Mouse (Mus musculus): ENCODE results near the gene Sntb2. TPM values are rescaled to one million over a fixed set of nuclear protein-coding genes. Genes with fewer than 3 reads are reported as not detected.
"Not testable (repeated sequence)": the region's sequence is repeated elsewhere in the genome, so short reads cannot be mapped to it uniquely, and the experiment has no call there.

The Sntb2 gene
- 10 to 100 TPM; 11.9 to 13.0 TPM for total RNA-seq (2021)
- long read RNA-seq, experiment 1, full-length matches to known transcripts = 1 of 1 reads
- long read RNA-seq, experiment 1, partial matches to known transcripts = 0 of 1 reads
- long read RNA-seq, experiment 1, other reads (novel, unspliced or antisense) = 0 of 1 reads
- long read RNA-seq, experiment 2, full-length matches to known transcripts = 4 of 6 reads
- long read RNA-seq, experiment 2, partial matches to known transcripts = 0 of 6 reads
- long read RNA-seq, experiment 2, other reads (novel, unspliced or antisense) = 2 of 6 reads

GRCm38 (mm10) chr8:106935324-106935869 lies at the start of gene Sntb2:
Gene Sntb2 (plus strand): TSS chr8:106935750.
- DNase-seq (ENCODE audit: low spot score in 2 of 2) = peak; percentile 87 to 90

- peak; percentile 68 to 88 for DNase-seq (ENCODE audit: low spot score in 2 of 2)
Measured at GRCm38 (mm10) chr8:106887336-106888189, 48.0 kb upstream of the Sntb2 start.

- no peak for DNase-seq (ENCODE audit: low spot score in 2 of 2)
Measured at GRCm38 (mm10) chr8:106888803-106889202, 46.7 kb upstream of the Sntb2 start.

GRCm38 (mm10) chr8:106892210-106892805 lies 43.2 kb upstream of the Sntb2 start:
- DNase-seq (ENCODE audit: low spot score in 2 of 2) = no peak

GRCm38 (mm10) chr8:106892806-106893451 lies 42.6 kb upstream of the Sntb2 start:
- no peak for DNase-seq (ENCODE audit: low spot score in 2 of 2)

GRCm38 (mm10) chr8:106893481-106894156 lies 41.9 kb upstream of the Sntb2 start, which contains the start of gene Utp4:
Gene Utp4 (plus strand): TSS chr8:106893636.
- peak; percentile 81 to 83 for DNase-seq (ENCODE audit: low spot score in 2 of 2)

GRCm38 (mm10) chr8:106899473-106899872 lies 36.1 kb upstream of the Sntb2 start:
- DNase-seq (ENCODE audit: low spot score in 2 of 2) = no peak

- peak; percentile 66 to 80 for DNase-seq (ENCODE audit: low spot score in 2 of 2)
Measured at GRCm38 (mm10) chr8:106905727-106906480, 29.6 kb upstream of the Sntb2 start.

- DNase-seq (ENCODE audit: low spot score in 2 of 2) = no peak
Measured at GRCm38 (mm10) chr8:106906635-106907034, 28.9 kb upstream of the Sntb2 start.

- no peak for DNase-seq (ENCODE audit: low spot score in 2 of 2)
Measured at GRCm38 (mm10) chr8:106907450-106907849, 28.1 kb upstream of the Sntb2 start.

GRCm38 (mm10) chr8:106908291-106908690 lies 27.3 kb upstream of the Sntb2 start:
- DNase-seq (ENCODE audit: low spot score in 2 of 2) = no peak

GRCm38 (mm10) chr8:106913631-106914030 lies 21.9 kb upstream of the Sntb2 start:
- DNase-seq (ENCODE audit: low spot score in 2 of 2) = no peak

GRCm38 (mm10) chr8:106919721-106920394 lies 15.7 kb upstream of the Sntb2 start:
- no peak for DNase-seq (ENCODE audit: low spot score in 2 of 2)

GRCm38 (mm10) chr8:106920395-106920741 lies 15.2 kb upstream of the Sntb2 start:
- no peak for DNase-seq (ENCODE audit: low spot score in 2 of 2)

GRCm38 (mm10) chr8:106924057-106924456 lies 11.5 kb upstream of the Sntb2 start:
- no peak for DNase-seq (ENCODE audit: low spot score in 2 of 2)

GRCm38 (mm10) chr8:106924904-106925349 lies 10.6 kb upstream of the Sntb2 start:
- no peak for DNase-seq (ENCODE audit: low spot score in 2 of 2)

- DNase-seq (ENCODE audit: low spot score in 2 of 2) = no peak
Measured at GRCm38 (mm10) chr8:106925446-106925845, 10.1 kb upstream of the Sntb2 start.

GRCm38 (mm10) chr8:106927247-106927646 lies 8.3 kb upstream of the Sntb2 start:
- DNase-seq (ENCODE audit: low spot score in 2 of 2) = no peak

GRCm38 (mm10) chr8:106928182-106928581 lies 7.4 kb upstream of the Sntb2 start:
- DNase-seq (ENCODE audit: low spot score in 2 of 2) = not testable (repeated sequence)

All from layer of hippocampus, postnatal 14 days (tissue).